Mouse (Mus musculus): ENCODE measurements around the gene Ttf2.

Ttf2 gene

GRCm38 (mm10) chr3:100969176-100969917 is at the start of gene Ttf2:
Gene Ttf2 (minus strand): TSS chr3:100969663.
- in situ Hi-C loops (cut with MboI, MseI), result no loop called here

- in situ Hi-C loops (cut with MboI, MseI), result loop anchor here (25.0 kb wide), 1 partner anchor 1719 kb away; the partner anchor contains the start of gene Tspan2
Measured at GRCm38 (mm10) chr3:101018494-101018893, 49.0 kb upstream of the Ttf2 start.

- in situ Hi-C loops (cut with MboI, MseI), result loop anchor here (25.0 kb wide), 1 partner anchor 1721 kb away; the partner anchor contains the start of gene Tspan2
Measured at GRCm38 (mm10) chr3:101016050-101016449, 46.6 kb upstream of the Ttf2 start.

- in situ Hi-C loops (cut with MboI, MseI), result loop anchor here (25.0 kb wide), 1 partner anchor 1722 kb away; the partner anchor contains the start of gene Tspan2
Measured at GRCm38 (mm10) chr3:101015254-101015653, 45.8 kb upstream of the Ttf2 start.

- in situ Hi-C loops (cut with MboI, MseI), result loop anchor here (25.0 kb wide), 1 partner anchor 1724 kb away; the partner anchor contains the start of gene Tspan2
Measured at GRCm38 (mm10) chr3:101013536-101013935, 44.1 kb upstream of the Ttf2 start.

- in situ Hi-C loops (cut with MboI, MseI), result loop anchor here (25.0 kb wide), 1 partner anchor 1724 kb away; the partner anchor contains the start of gene Tspan2
Measured at GRCm38 (mm10) chr3:101013005-101013404, 43.5 kb upstream of the Ttf2 start.

GRCm38 (mm10) chr3:101012597-101012996 is 43.1 kb upstream of the Ttf2 start:
- in situ Hi-C loops (cut with MboI, MseI), result loop anchor here (25.0 kb wide), 1 partner anchor 1725 kb away; the partner anchor contains the start of gene Tspan2

GRCm38 (mm10) chr3:101012131-101012571 is 42.7 kb upstream of the Ttf2 start:
- in situ Hi-C loops (cut with MboI, MseI), result loop anchor here (25.0 kb wide), 1 partner anchor 1725 kb away; the partner anchor contains the start of gene Tspan2

- in situ Hi-C loops (cut with MboI, MseI), result loop anchor here (25.0 kb wide), 1 partner anchor 1726 kb away; the partner anchor contains the start of gene Tspan2
Measured at GRCm38 (mm10) chr3:101011203-101011600, 41.7 kb upstream of the Ttf2 start.

- in situ Hi-C loops (cut with MboI, MseI), result loop anchor here (25.0 kb wide), 1 partner anchor 1727 kb away; the partner anchor contains the start of gene Tspan2
Measured at GRCm38 (mm10) chr3:101010589-101011202, 41.2 kb upstream of the Ttf2 start.

- in situ Hi-C loops (cut with MboI, MseI), result loop anchor here (25.0 kb wide), 1 partner anchor 1730 kb away; the partner anchor contains the start of gene Tspan2
Measured at GRCm38 (mm10) chr3:101007112-101007782, 37.8 kb upstream of the Ttf2 start.

- in situ Hi-C loops (cut with MboI, MseI), result loop anchor here (25.0 kb wide), 1 partner anchor 1732 kb away; the partner anchor contains the start of gene Tspan2
Measured at GRCm38 (mm10) chr3:101005392-101005791, 35.9 kb upstream of the Ttf2 start.

- in situ Hi-C loops (cut with MboI, MseI), result loop anchor here (5.0 to 25.0 kb wide), 2 partner anchors 44 to 1734 kb away; partner anchors contain the start of gene Tspan2
Measured at GRCm38 (mm10) chr3:101003575-101004356, 34.3 kb upstream of the Ttf2 start.

GRCm38 (mm10) chr3:100999732-101000131 is 30.3 kb upstream of the Ttf2 start:
- in situ Hi-C loops (cut with MboI, MseI), result loop anchor here (5.0 to 25.0 kb wide), 2 partner anchors 48 to 1738 kb away; partner anchors contain the start of gene Tspan2

GRCm38 (mm10) chr3:100998904-100999340 is 29.5 kb upstream of the Ttf2 start:
- in situ Hi-C loops (cut with MboI, MseI), result no loop called here

GRCm38 (mm10) chr3:100997785-100998570 is 28.5 kb upstream of the Ttf2 start:
- in situ Hi-C loops (cut with MboI, MseI), result no loop called here

- in situ Hi-C loops (cut with MboI, MseI), result no loop called here
Measured at GRCm38 (mm10) chr3:100994252-100994651, 24.8 kb upstream of the Ttf2 start.

GRCm38 (mm10) chr3:100993718-100994117 is 24.3 kb upstream of the Ttf2 start:
- in situ Hi-C loops (cut with MboI, MseI), result no loop called here

- in situ Hi-C loops (cut with MboI, MseI), result no loop called here
Measured at GRCm38 (mm10) chr3:100993158-100993557, 23.7 kb upstream of the Ttf2 start.

GRCm38 (mm10) chr3:100990231-100990630 is 20.8 kb upstream of the Ttf2 start:
- in situ Hi-C loops (cut with MboI, MseI), result no loop called here
